Mouse (Mus musculus): ENCODE measurements around the gene Zmiz1.

- TF ChIP-seq CTCF (IDR thresholded peaks at IDR 0.05; ENCODE audit: low read depth, low read length), result no peak
- TF ChIP-seq POLR2A (IDR thresholded peaks at IDR 0.05; ENCODE audit: insufficient read depth, low read length), result no peak
These were observed 94.4 kb downstream of the Zmiz1 start for GRCm38 (mm10) chr14:25553382-25553781.
